Mouse (Mus musculus) ES-E14 (cell line): ENCODE data around the gene Olfm3. TPM values are rescaled to one million over a fixed set of nuclear protein-coding genes. Genes with fewer than 3 reads are reported as not detected.
A peak's percentile ranks its signal among the peaks of the same experiment; 100 is the strongest.

ENCODE experiments used
- DNase-seq: peaks from one replicate; pipeline ENCODE4 v3.0.0-alpha.2; 2013; ENCODE audit warnings: low read depth, low spot score
- H3K27ac ChIP-seq: 2 replicates; pipeline ENCODE4 v1.5.1; 2012; ENCODE audit warnings: low read depth, mild to moderate bottlenecking, low read length, moderate library complexity, mixed read lengths; ENCODE audit not compliant: poor library complexity, insufficient read depth, severe bottlenecking
- H3K36me3 ChIP-seq: 2 replicates; pipeline ENCODE4 v1.6.1; 2012; ENCODE audit warnings: mild to moderate bottlenecking, low read length, moderate library complexity, mixed read lengths; ENCODE audit not compliant: control insufficient read depth, poor library complexity, insufficient read depth, severe bottlenecking
- H3K4me1 ChIP-seq, 2 experiments: fragments of 150-350 bp in 1 of 2; sonication (generic) in 1 of 2; 2 replicates each; pipeline ENCODE4 v1.6.1; 2012; ENCODE audit warnings: low read length in 2 of 2, mild to moderate bottlenecking in 1 of 2, mixed read lengths in 1 of 2; ENCODE audit not compliant: control insufficient read depth in 2 of 2, insufficient read depth in 2 of 2, poor library complexity in 1 of 2
- H3K4me3 ChIP-seq, 2 experiments: fragments of 150-350 bp in 1 of 2; sonication (generic) in 1 of 2; 2 replicates each; pipeline ENCODE4 v1.5.1; 2012; ENCODE audit warnings: low read length in 2 of 2, low read depth in 1 of 2, mild to moderate bottlenecking in 1 of 2, mixed read lengths in 1 of 2; ENCODE audit not compliant: insufficient read depth in 1 of 2, poor library complexity in 1 of 2, severe bottlenecking in 1 of 2
- H3K9ac ChIP-seq: 2 replicates; pipeline ENCODE4 v1.6.1; 2012; ENCODE audit warnings: low read depth, mild to moderate bottlenecking, low read length, mixed read lengths; ENCODE audit not compliant: poor library complexity, insufficient read depth, severe bottlenecking
- H3K9me3 ChIP-seq: fragments of 150-350 bp; sonication (generic); 2 replicates; pipeline ENCODE4 v1.6.1; 2012; ENCODE audit warnings: low read depth, mild to moderate bottlenecking, low read length; ENCODE audit not compliant: control insufficient read depth, insufficient read depth
- CHD2 ChIP-seq: IDR thresholded peaks from 2 replicates; pipeline ENCODE4 v1.6.1; 2014; ENCODE audit warnings: mild to moderate bottlenecking, low read depth, low read length, inconsistent platforms
- HCFC1 ChIP-seq: IDR thresholded peaks from 2 replicates; pipeline ENCODE4 v1.6.1; 2012; ENCODE audit warnings: low read length, inconsistent platforms, borderline replicate concordance; ENCODE audit not compliant: insufficient read depth
- MAFK ChIP-seq: IDR thresholded peaks from 2 replicates; pipeline ENCODE4 v1.6.1; 2014; ENCODE audit warnings: mild to moderate bottlenecking, low read depth, low read length, inconsistent platforms; ENCODE audit not compliant: insufficient read depth
- ZC3H11A ChIP-seq: IDR thresholded peaks from 2 replicates; pipeline ENCODE4 v1.6.1; 2012; ENCODE audit warnings: low read depth, mild to moderate bottlenecking, inconsistent platforms, low read length, borderline replicate concordance
- ZNF384 ChIP-seq: IDR thresholded peaks from 2 replicates; pipeline ENCODE4 v1.6.1; 2012; ENCODE audit warnings: low read depth, low read length, inconsistent platforms
- in situ Hi-C, 2 experiments: fragments of 600-800 bp; cut with MboI; formaldehyde crosslinking; loops; one replicate each; pipeline ENCODE4 v1.15.1; 2025; ENCODE audit warnings: low sequenced_read_pairs in 2 of 2, inconsistent platforms in 1 of 2; ENCODE audit not compliant: unreplicated experiment in 2 of 2
- total RNA-seq: library from RNA; depleted of rRNA; stranded (reverse); fragments of 300-350 nt; gene quantifications from 2 replicates; pipeline ENCODE4 v1.2.3, GENCODE M21; 2012

Olfm3 gene
- total RNA-seq, 1 experiment: not detected

DNA sequence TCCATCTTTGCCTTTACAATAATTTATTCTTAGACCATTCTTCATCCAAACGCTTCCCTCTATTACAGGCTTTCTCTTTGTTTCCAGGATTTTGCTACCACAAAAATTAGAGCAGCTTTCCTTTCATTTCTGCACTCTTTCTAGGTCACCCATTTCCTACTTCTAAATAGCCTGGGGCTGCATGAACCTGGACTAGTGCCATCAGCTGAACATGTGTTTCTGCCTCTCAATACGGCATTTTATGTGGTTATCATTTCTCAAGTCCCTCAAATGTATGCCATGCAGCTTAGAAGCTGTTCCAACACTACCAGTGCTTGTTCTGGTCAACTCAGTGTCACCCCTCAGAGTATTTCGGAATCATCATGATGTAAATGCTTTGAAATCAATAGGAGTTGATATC, 191.6 kb downstream of the Olfm3 start:
- no peak for TF ChIP-seq HCFC1
- TF ChIP-seq CHD2: no peak
- Histone ChIP-seq H3K36me3 (no peaks in the 10 kb centered on the region), H3K4me1 (no peaks in the 10 kb centered on the region), H3K9me3 (no peaks in the 10 kb centered on the region), H3K27ac (no peak overlapping the region), H3K9ac (no peak overlapping the region), H3K4me3 (no peak overlapping the region)
- in situ Hi-C loops: no loop called here
- DNase-seq: no peak

GRCm38 (mm10) chr3:115099590-115099989, 195.7 kb downstream of the Olfm3 start:
- TF ChIP-seq CHD2 (no peak), HCFC1 (no peak), ZC3H11A (no peak), ZNF384 (no peak), MAFK (no peak)
- no peak overlapping the region for H3K9ac ChIP-seq
- no peaks in the 10 kb centered on the region for H3K4me1 ChIP-seq
- H3K4me3 ChIP-seq: no peak overlapping the region
- in situ Hi-C loops: no loop called here
- H3K27ac ChIP-seq: no peak overlapping the region
- no peaks in the 10 kb centered on the region for H3K9me3 ChIP-seq
- H3K36me3 ChIP-seq: no peaks in the 10 kb centered on the region
- no peak for DNase-seq

- H3K36me3 ChIP-seq: no peaks in the 10 kb centered on the region
- H3K27ac ChIP-seq: no peak overlapping the region
- no peak for DNase-seq
- no peak overlapping the region for H3K9ac ChIP-seq
- H3K4me1 ChIP-seq: no peaks in the 10 kb centered on the region
- no peaks in the 10 kb centered on the region for H3K9me3 ChIP-seq
- no peak for TF ChIP-seq ZNF384
- TF ChIP-seq MAFK: no peak
- in situ Hi-C loops: no loop called here
- no peak overlapping the region for H3K4me3 ChIP-seq
These were observed 200.4 kb downstream of the Olfm3 start for GRCm38 (mm10) chr3:115104155-115104801.

DNA sequence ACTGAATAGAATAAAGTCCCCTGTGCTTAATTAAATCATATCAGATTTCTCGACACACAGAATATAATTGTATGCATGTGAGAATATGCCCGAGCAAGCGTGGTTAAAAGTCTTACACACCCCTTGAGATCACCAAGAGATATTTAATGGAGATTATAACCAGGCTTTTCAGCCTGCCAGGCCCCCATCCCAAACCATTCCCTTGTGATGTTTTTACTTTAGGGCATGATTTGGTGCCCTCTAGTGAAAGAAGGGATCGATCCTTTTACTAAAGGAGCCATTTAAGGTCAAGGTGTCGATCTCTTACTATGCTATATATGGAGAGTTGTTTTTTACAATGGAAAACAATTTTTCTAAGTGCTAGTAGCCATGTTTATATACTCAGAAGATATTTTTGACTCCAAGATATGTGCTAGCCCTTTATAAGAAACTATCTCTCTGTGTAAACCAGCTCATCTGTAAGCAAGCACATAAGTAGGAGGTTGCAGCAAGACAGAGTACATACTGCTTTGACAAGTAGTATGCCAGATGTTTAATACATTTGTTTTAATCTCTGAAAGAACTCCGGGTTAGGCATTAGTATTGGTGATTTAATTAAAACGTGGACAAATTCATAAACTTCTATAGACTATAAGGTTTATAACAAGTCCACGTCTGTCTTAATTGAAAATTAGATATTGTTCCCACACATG, 201.1 kb downstream of the Olfm3 start:
- H3K36me3 ChIP-seq: no peaks in the 10 kb centered on the region
- H3K4me3 ChIP-seq: no peak overlapping the region
- TF ChIP-seq ZNF384 (no peak), CHD2 (no peak), ZC3H11A (no peak), MAFK (no peak), HCFC1 (no peak)
- H3K4me1 ChIP-seq: no peaks in the 10 kb centered on the region
- no peak overlapping the region for H3K27ac ChIP-seq
- H3K9me3 ChIP-seq: no peaks in the 10 kb centered on the region
- DNase-seq: peak; percentile 13
- in situ Hi-C loops: no loop called here
- no peak overlapping the region for H3K9ac ChIP-seq

GRCm38 (mm10) chr3:115145722-115146121, 241.8 kb downstream of the Olfm3 start:
- H3K36me3 ChIP-seq: no peaks in the 10 kb centered on the region
- no peak for DNase-seq

More at GRCm38 (mm10) chr3:115145722-115146121, 241.8 kb downstream of the Olfm3 start:
- no peak overlapping the region for H3K27ac ChIP-seq
- no peaks in the 10 kb centered on the region for H3K9me3 ChIP-seq
- H3K9ac ChIP-seq: no peak overlapping the region
- in situ Hi-C loops: no loop called here
- H3K4me1 ChIP-seq: no peaks in the 10 kb centered on the region
- H3K4me3 ChIP-seq: no peak overlapping the region
- no peak for TF ChIP-seq MAFK
- TF ChIP-seq CHD2: no peak
- TF ChIP-seq ZNF384: no peak
- TF ChIP-seq ZC3H11A: no peak
- TF ChIP-seq HCFC1: no peak
